Mouse (Mus musculus): ENCODE measurements around the gene Zfp423. TPM values are rescaled to one million over a fixed set of nuclear protein-coding genes. Genes with fewer than 3 reads are reported as not detected.

Zfp423 gene
- polyA plus RNA-seq, 1 experiment from 2014 or later = 7.5 TPM

DNA sequence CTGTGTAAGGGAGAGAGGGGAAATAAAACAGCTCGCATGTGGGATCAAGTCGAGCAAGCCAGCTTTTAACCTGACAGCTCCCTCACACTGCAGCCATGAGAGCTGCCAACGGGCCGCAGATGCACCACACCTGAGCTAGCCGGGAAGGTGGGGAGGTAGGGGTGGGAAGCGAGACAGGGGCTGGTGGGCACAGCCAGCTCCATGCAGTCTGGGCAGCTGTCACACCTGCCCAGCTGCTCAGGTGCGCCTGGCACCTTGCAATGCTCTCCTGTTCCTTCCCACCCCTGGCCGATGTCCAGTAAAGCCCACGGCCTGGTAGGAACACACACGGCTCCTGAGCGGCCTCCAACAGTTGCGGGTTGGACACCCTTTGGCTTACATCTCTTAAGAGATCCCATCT lies 338.2 kb downstream of the Zfp423 start:
- H3K4me1 ChIP-seq (replicated peaks; ENCODE audit: control insufficient read depth, insufficient read depth, low read length) = no peaks in the 10 kb centered on the region
- no peak overlapping the region for H3K4me3 ChIP-seq (ENCODE audit: low read length)
- H3K27me3 ChIP-seq (ENCODE audit: control insufficient read depth, insufficient read depth, low read depth, low read length) = no peaks in the 10 kb centered on the region
- no peaks in the 10 kb centered on the region for H3K9me3 ChIP-seq (ENCODE audit: control insufficient read depth, low read length)
- H3K27ac ChIP-seq (ENCODE audit: low read length) = no peak overlapping the region
- H3K36me3 ChIP-seq (ENCODE audit: control insufficient read depth, insufficient read depth, low read length) = no peaks in the 10 kb centered on the region
- no peak overlapping the region for H3K4me2 ChIP-seq (ENCODE audit: low read depth, low read length)
- ATAC-seq (ENCODE audit: low read depth) = no peak
- 84% methylated on average over 12 of the region's 12 CpGs for WGBS
- no peak overlapping the region for H3K9ac ChIP-seq (ENCODE audit: low read length)

DNA sequence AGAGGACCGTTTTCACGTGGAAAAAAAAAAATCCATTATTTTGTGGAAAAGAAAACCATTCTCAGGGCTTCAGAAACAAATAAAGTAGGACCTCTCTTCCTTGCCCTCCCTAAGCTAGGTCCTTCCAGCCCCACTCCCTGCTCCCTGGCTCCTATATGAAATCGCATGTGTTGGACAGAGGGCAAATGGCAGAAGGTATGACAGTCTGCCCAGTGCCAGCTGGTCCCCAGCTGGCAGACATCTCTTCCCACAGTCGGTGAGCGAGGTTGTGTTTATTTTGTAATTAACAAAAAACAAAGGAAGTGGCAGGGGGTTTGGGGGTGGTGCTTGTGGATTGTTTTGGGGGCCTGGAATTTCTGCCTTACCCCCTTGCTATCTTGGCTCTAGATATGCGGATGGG lies 339.2 kb downstream of the Zfp423 start:
- Histone ChIP-seq H3K36me3 (ENCODE audit: control insufficient read depth, insufficient read depth, low read length) (no peaks in the 10 kb centered on the region), H3K27me3 (ENCODE audit: control insufficient read depth, insufficient read depth, low read depth, low read length) (no peaks in the 10 kb centered on the region), H3K4me1 (replicated peaks; ENCODE audit: control insufficient read depth, insufficient read depth, low read length) (no peaks in the 10 kb centered on the region), H3K27ac (ENCODE audit: low read length) (no peak overlapping the region), H3K4me2 (ENCODE audit: low read depth, low read length) (no peak overlapping the region), H3K4me3 (ENCODE audit: low read length) (no peak overlapping the region), H3K9ac (ENCODE audit: low read length) (no peak overlapping the region), H3K9me3 (ENCODE audit: control insufficient read depth, low read length) (no peaks in the 10 kb centered on the region)
- WGBS = 42% methylated on average over 6 of the region's 6 CpGs
- no peak for ATAC-seq (ENCODE audit: low read depth)

DNA sequence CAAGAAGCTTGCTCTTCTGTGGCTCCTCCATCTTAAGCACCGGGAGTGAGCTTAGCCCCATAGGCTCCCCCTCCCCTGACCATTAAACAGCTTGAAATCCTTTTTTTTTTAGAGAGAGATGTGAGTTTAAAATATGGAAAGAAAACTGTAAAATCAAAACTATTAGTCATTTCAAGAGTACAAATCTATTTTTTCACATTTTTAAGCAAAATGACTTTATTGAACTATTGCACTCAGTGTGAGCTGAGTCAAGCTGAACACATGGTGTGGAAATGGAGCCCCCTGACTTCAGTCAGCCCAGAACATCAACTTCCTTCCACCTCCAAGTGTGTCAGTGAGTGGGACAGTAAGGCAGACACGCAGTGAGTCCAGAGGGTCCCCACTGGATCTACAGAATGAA lies 339.9 kb downstream of the Zfp423 start:
- no peak overlapping the region for H3K27ac ChIP-seq (ENCODE audit: low read length)
- H3K4me3 ChIP-seq (ENCODE audit: low read length) = no peak overlapping the region
- WGBS = 54% methylated on average over 2 of the region's 2 CpGs
- H3K9me3 ChIP-seq (ENCODE audit: control insufficient read depth, low read length) = no peaks in the 10 kb centered on the region
- no peaks in the 10 kb centered on the region for H3K27me3 ChIP-seq (ENCODE audit: control insufficient read depth, insufficient read depth, low read depth, low read length)
- no peak overlapping the region for H3K9ac ChIP-seq (ENCODE audit: low read length)
- no peaks in the 10 kb centered on the region for H3K4me1 ChIP-seq (replicated peaks; ENCODE audit: control insufficient read depth, insufficient read depth, low read length)
- H3K36me3 ChIP-seq (ENCODE audit: control insufficient read depth, insufficient read depth, low read length) = no peaks in the 10 kb centered on the region
- H3K4me2 ChIP-seq (ENCODE audit: low read depth, low read length) = no peak overlapping the region
- ATAC-seq (ENCODE audit: low read depth) = no peak

DNA sequence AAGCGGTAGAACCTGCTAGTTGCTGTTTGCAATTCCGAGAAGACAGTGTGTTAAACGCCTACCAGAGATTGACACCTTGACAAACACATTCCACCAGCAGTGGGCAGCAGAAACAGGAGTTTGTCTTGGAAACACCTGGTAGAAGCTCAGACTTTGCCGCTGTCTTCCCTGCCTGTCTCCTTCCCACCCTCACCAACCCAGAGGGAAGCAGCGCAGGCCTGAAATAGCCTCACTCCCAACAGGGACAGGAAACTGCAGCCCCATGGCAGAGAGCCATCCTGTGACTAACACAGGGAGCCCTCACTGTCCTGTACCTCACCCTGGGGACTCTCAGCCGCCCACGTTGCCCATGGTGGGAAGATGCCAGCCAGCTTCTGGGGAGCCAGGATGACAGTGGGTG lies 340.3 kb downstream of the Zfp423 start:
- Histone ChIP-seq H3K27ac (ENCODE audit: low read length) (no peak overlapping the region), H3K9ac (ENCODE audit: low read length) (no peak overlapping the region), H3K4me1 (replicated peaks; ENCODE audit: control insufficient read depth, insufficient read depth, low read length) (no peaks in the 10 kb centered on the region), H3K9me3 (ENCODE audit: control insufficient read depth, low read length) (no peaks in the 10 kb centered on the region), H3K4me3 (ENCODE audit: low read length) (no peak overlapping the region), H3K4me2 (ENCODE audit: low read depth, low read length) (no peak overlapping the region), H3K27me3 (ENCODE audit: control insufficient read depth, insufficient read depth, low read depth, low read length) (no peaks in the 10 kb centered on the region), H3K36me3 (ENCODE audit: control insufficient read depth, insufficient read depth, low read length) (no peaks in the 10 kb centered on the region)
- 31% methylated on average over 7 of the region's 7 CpGs for WGBS
- ATAC-seq (ENCODE audit: low read depth) = no peak

DNA sequence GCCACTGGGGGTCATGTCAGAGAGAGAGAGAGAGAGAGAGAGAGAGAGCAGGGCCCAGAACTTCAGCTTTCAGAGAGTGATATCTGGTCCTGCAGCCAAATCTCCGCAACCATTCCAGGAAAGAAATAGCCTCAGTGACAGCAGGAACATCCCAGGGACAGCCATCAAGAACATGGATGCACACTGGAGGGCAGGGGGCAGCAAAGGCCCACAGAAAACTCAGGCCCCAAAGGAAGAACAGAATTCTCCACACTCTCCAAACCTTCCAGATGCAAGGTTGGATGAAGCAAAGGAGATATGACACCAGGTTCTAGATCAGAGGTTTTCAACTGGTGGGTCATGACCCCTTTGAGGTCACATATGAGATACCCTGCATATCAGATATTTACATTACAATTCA lies 345.7 kb downstream of the Zfp423 start:
- H3K27me3 ChIP-seq (ENCODE audit: control insufficient read depth, insufficient read depth, low read depth, low read length) = no peaks in the 10 kb centered on the region
- H3K9me3 ChIP-seq (ENCODE audit: control insufficient read depth, low read length) = no peaks in the 10 kb centered on the region
- ATAC-seq (ENCODE audit: low read depth) = no peak
- H3K36me3 ChIP-seq (ENCODE audit: control insufficient read depth, insufficient read depth, low read length) = no peaks in the 10 kb centered on the region
- H3K4me1 ChIP-seq (replicated peaks; ENCODE audit: control insufficient read depth, insufficient read depth, low read length) = no peaks in the 10 kb centered on the region
- WGBS = 90% methylated on average over 1 of the region's 1 CpGs
- no peak overlapping the region for H3K27ac ChIP-seq (ENCODE audit: low read length)
- no peak overlapping the region for H3K4me3 ChIP-seq (ENCODE audit: low read length)
- H3K4me2 ChIP-seq (ENCODE audit: low read depth, low read length) = no peak overlapping the region
- H3K9ac ChIP-seq (ENCODE audit: low read length) = no peak overlapping the region

Other genes with a start within 250 kb of the Zfp423 start
- 56.4 and 57.3 TPM in 2 replicates for gene Cnep1r1, start 159.2 kb upstream of the Zfp423 start, polyA plus RNA-seq (2015; fragmentation: Nextera tagmentation; extraction: Ambion mirVana)
- 32.3 and 32.5 TPM in 2 replicates for gene Heatr3, start 178.3 kb upstream of the Zfp423 start, polyA plus RNA-seq (2015; fragmentation: Nextera tagmentation; extraction: Ambion mirVana)
- 5.1 and 6.2 TPM in 2 replicates for gene Tent4b, start 239.6 kb upstream of the Zfp423 start, polyA plus RNA-seq (2015; fragmentation: Nextera tagmentation; extraction: Ambion mirVana)